Mouse (Mus musculus) limb, embryonic 14.5 days (tissue): Measurements from ENCODE around the gene Lman2. TPM values are rescaled to one million over a fixed set of nuclear protein-coding genes. Genes with fewer than 3 reads are reported as not detected.

Experiments used
- ATAC-seq: fragments of 200-750 bp; cut with Nextera tagmentation; 2 replicates; pipeline ENCODE4 v1.8.0; 2017; ENCODE audit warnings: low read depth, moderate number of reproducible peaks, moderate TSS enrichment; ENCODE audit not compliant: low FRiP score
- DNase-seq: peaks from one replicate; pipeline ENCODE4 v3.0.0-alpha.2; 2015; ENCODE audit warnings: low spot score
- H3K27ac ChIP-seq: fragments of 300-500 bp; sonication (generic); replicated peaks from 2 replicates; pipeline ENCODE4 v1.5.1; 2014; ENCODE audit warnings: low read depth, mild to moderate bottlenecking, low read length, moderate library complexity, mixed read lengths
- H3K27me3 ChIP-seq: fragments of 300-500 bp; sonication (generic); 2 replicates; pipeline ENCODE4 v1.6.1; 2014; ENCODE audit warnings: low read length, mixed read lengths; ENCODE audit not compliant: control insufficient read depth, insufficient read depth
- H3K36me3 ChIP-seq: fragments of 300-500 bp; sonication (generic); 2 replicates; pipeline ENCODE4 v1.6.1; 2014; ENCODE audit warnings: mild to moderate bottlenecking, low read length, moderate library complexity, mixed read lengths; ENCODE audit not compliant: control insufficient read depth, insufficient read depth
- H3K4me1 ChIP-seq: fragments of 300-500 bp; sonication (generic); 2 replicates; pipeline ENCODE4 v1.6.1; 2014; ENCODE audit warnings: antibody characterized with exemption, low read length, mixed read lengths; ENCODE audit not compliant: control insufficient read depth, insufficient read depth
- H3K4me2 ChIP-seq: fragments of 300-500 bp; sonication (generic); replicated peaks from 2 replicates; pipeline ENCODE4 v1.6.1; 2014; ENCODE audit warnings: low read depth, mild to moderate bottlenecking, low read length, moderate library complexity; ENCODE audit not compliant: severe bottlenecking
- H3K4me3 ChIP-seq: fragments of 300-500 bp; sonication (generic); replicated peaks from 2 replicates; pipeline ENCODE4 v1.5.1; 2014; ENCODE audit warnings: low read length
- H3K9ac ChIP-seq: fragments of 300-500 bp; sonication (generic); 2 replicates; pipeline ENCODE4 v1.6.1; 2014; ENCODE audit warnings: mild to moderate bottlenecking, low read depth, low read length, moderate library complexity; ENCODE audit not compliant: severe bottlenecking
- H3K9me3 ChIP-seq: fragments of 300-500 bp; sonication (generic); 2 replicates; pipeline ENCODE4 v1.6.1; 2016; ENCODE audit warnings: low read length; ENCODE audit not compliant: control insufficient read depth
- POLR2A ChIP-seq: fragments of 200-500 bp; IDR thresholded peaks from 2 replicates; pipeline ENCODE4 v1.8.0; 2012; ENCODE audit warnings: inconsistent platforms, mild to moderate bottlenecking, moderate library complexity, borderline replicate concordance; ENCODE audit not compliant: insufficient read depth, insufficient read length; ENCODE audit errors: extremely low read depth
- WGBS: fragments of 180-500 bp; shearing (Covaris S2); extraction: QIAGEN DNeasy Blood & Tissue Kit; methylation state at CpG from one replicate; pipeline ENCODE4 v1.1.7; 2014; 5-methylcytosine and 5-hydroxymethylcytosine counted together
- polyA plus RNA-seq, 2 experiments: library from polyadenylated mRNA; depleted of rRNA in 1 of 2; stranded (reverse) in 1 of 2; unstranded in 1 of 2; fragments of >200 nt; fragmentation: Nextera tagmentation in 1 of 2; extraction: Ambion mirVana in 1 of 2; gene quantifications; 2 replicates each; pipeline versions ENCODE4 v1.2.1 to v1.2.3; 2012 to 2014

Lman2 gene
- 84.4 and 101 TPM in 2 replicates for polyA plus RNA-seq (2012; rRNA removed)
- polyA plus RNA-seq (2014; fragmentation: Nextera tagmentation; extraction: Ambion mirVana) = 92.9 and 101 TPM in 2 replicates

- H3K4me2 ChIP-seq = peak within 1 kb of the TSS; percentile 66
- DNase-seq = peak; percentile 99
- peak within 1 kb of the TSS; percentile 81 for H3K27ac ChIP-seq
- no peaks in the 10 kb centered on the region for H3K27me3 ChIP-seq
- peak; percentile 98 for ATAC-seq
- H3K4me3 ChIP-seq = peak within 1 kb of the TSS; percentile 94
- H3K36me3 ChIP-seq = peaks cover 33% of the 10 kb centered on the region
- peaks cover 11% of the 10 kb centered on the region for H3K4me1 ChIP-seq
- TF ChIP-seq POLR2A = 0 out of 2 replicates have a peak, but pooled peaks have one; percentile 31
- no peaks in the 10 kb centered on the region for H3K9me3 ChIP-seq
- WGBS = under 1% methylated on average over 35 of the region's 35 CpGs
- H3K9ac ChIP-seq = peak within 1 kb of the TSS; percentile 86
Measured at GRCm38 (mm10) chr13:55362453-55363060, at the start of gene Lman2. TSS of gene Lman2 (minus strand) at chr13:55362783.

DNA sequence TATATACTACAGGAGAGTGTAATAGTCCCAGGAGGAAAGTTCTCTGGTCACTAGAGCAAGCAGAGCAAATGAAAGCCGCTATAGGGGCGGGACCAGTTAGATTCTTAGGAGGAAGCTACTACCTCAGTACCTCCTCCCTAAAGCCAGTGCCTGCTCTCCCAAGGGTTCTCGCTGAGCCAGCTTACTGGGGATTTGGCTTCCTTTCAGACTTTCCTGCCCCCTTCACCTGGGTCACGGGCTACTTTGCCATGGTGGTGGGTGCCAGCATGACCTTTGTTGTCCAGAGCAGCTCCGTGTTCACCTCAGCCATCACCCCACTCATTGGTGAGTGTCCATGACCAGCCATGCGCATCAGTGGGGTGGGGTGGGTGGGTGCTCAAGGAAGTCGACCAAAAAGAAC, 49.2 kb upstream of the Lman2 start:
- no peaks in the 10 kb centered on the region for H3K36me3 ChIP-seq
- no peak overlapping the region for H3K4me2 ChIP-seq
- no peak for DNase-seq
- 71% methylated on average over 7 of the region's 7 CpGs for whole genome bisulfite sequencing
- no peaks in the 10 kb centered on the region for H3K9me3 ChIP-seq
- ATAC-seq = no peak
- no peaks in the 10 kb centered on the region for H3K27me3 ChIP-seq
- no peak overlapping the region for H3K9ac ChIP-seq
- H3K4me1 ChIP-seq = peaks cover 3% of the 10 kb centered on the region; the same call in 1 of the 2 replicates
- no peak for TF ChIP-seq POLR2A
- no peak overlapping the region for H3K4me3 ChIP-seq
- no peak overlapping the region for H3K27ac ChIP-seq

DNA sequence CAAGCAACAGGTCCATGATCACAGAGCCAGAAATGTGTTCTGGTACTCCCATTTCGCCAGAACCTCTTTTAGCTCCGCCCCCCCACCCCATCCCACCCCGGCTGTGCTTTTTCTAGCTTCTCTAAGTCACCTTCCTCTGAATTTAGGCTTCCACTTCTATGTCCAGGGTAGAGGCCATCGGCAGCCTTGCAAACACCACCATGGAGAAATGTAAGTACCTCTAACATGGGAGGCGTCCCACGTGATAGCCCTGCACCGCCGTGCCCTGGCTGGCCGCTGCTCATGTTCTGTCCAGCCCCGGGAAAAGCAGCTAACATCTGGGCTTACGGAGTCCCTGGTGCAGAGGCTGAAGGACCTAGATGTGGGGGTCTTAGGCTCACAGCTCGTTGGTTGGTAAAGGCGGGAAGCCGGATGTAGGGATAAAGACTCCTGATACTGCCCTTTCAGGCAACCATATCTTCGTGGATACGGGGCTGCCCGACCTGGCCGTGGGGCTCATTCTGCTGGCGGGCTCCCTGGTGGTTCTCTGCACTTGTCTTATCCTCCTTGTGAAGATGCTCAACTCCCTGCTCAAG, 46.0 kb upstream of the Lman2 start:
- no peak overlapping the region for H3K9ac ChIP-seq
- no peak overlapping the region for H3K4me3 ChIP-seq
- ATAC-seq (no peak), DNase-seq (no peak)
- H3K27me3 ChIP-seq = no peaks in the 10 kb centered on the region
- H3K4me2 ChIP-seq = no peak overlapping the region
- H3K9me3 ChIP-seq = no peaks in the 10 kb centered on the region
- no peaks in the 10 kb centered on the region for H3K36me3 ChIP-seq
- TF ChIP-seq POLR2A = no peak
- peaks cover 3% of the 10 kb centered on the region for H3K4me1 ChIP-seq
- H3K27ac ChIP-seq = no peak overlapping the region
- 83% methylated on average over 19 of the region's 19 CpGs for WGBS

- H3K9ac ChIP-seq = no peak overlapping the region
- no peaks in the 10 kb centered on the region for H3K27me3 ChIP-seq
- ATAC-seq (no peak), DNase-seq (no peak)
- TF ChIP-seq POLR2A = no peak
- no peaks in the 10 kb centered on the region for H3K36me3 ChIP-seq
- no peak overlapping the region for H3K4me2 ChIP-seq
- no peak overlapping the region for H3K4me3 ChIP-seq
- no peak overlapping the region for H3K27ac ChIP-seq
- no peaks in the 10 kb centered on the region for H3K9me3 ChIP-seq
- 84% methylated on average over 4 of the region's 4 CpGs for WGBS
- H3K4me1 ChIP-seq = peaks cover 3% of the 10 kb centered on the region
Measured at GRCm38 (mm10) chr13:55407341-55407740, 44.8 kb upstream of the Lman2 start.

DNA sequence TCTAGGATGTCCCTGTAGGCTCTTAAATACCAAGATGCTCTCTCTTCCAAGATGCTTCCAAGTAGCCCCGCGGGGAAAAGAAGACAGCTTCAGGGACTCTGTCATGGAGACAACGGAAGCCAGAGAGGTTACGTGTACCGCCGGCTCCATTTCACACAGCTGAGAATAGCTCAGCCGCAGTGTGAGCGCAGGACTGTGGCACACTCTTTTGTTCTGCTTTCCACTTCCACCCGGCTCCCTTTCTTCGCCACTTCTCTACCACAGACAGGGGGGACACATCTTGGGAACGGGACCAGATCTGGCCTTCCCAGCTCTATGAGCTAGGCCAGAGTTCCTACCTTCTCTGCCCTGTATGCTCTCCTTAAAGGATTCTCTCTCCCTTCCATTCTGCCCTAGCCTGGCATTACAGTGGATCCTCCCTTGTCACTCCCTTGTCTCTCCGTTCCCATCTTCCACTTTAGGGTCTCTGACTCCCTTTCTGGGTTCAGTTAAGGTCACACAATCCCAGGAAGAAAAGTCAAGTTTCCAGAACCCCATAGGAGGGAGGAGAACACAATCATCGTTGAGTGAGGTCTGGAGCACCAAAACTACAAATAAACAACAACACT, 43.3 kb upstream of the Lman2 start:
- H3K27me3 ChIP-seq = no peaks in the 10 kb centered on the region
- no peak overlapping the region for H3K4me2 ChIP-seq
- WGBS = 76% methylated on average over 13 of the region's 13 CpGs
- no peaks in the 10 kb centered on the region for H3K9me3 ChIP-seq
- peak; percentile 3; the same call in 1 of the 2 replicates for ATAC-seq
- H3K9ac ChIP-seq = 0 out of 2 replicates have a peak overlapping the region, but pooled peaks have one; percentile 21
- peaks cover 3% of the 10 kb centered on the region for H3K4me1 ChIP-seq
- no peak overlapping the region; the same call in 1 of the 2 replicates for H3K27ac ChIP-seq
- no peak overlapping the region for H3K4me3 ChIP-seq
- DNase-seq = no peak
- H3K36me3 ChIP-seq = no peaks in the 10 kb centered on the region
- no peak for TF ChIP-seq POLR2A
